Mouse (Mus musculus): Measurements from ENCODE around the gene Nectin2. TPM values are rescaled to one million over a fixed set of nuclear protein-coding genes. Genes with fewer than 3 reads are reported as not detected.

The Nectin2 gene
- polyA plus RNA-seq, 1 experiment from 2014 or later, result 138 TPM

- Histone ChIP-seq H3K27ac (peak overlapping the region; percentile 87), H3K9ac (peak overlapping the region; percentile 77), H3K4me2 (peak overlapping the region; percentile 88), H3K4me3 (replicated peaks) (peak overlapping the region; percentile 74), H3K9me3 (replicated peaks) (no peaks in the 10 kb centered on the region), H3K4me1 (peaks cover 62% of the 10 kb centered on the region), H3K27me3 (no peaks in the 10 kb centered on the region), H3K36me3 (peaks cover 12% of the 10 kb centered on the region)
- WGBS, result under 1% methylated on average over 32 of the region's 32 CpGs
- no peak; the same call in 1 of the 2 replicates for ATAC-seq (replicated peaks; ENCODE audit: low FRiP score)
Observed at GRCm38 (mm10) chr7:19748219-19749195, 1.8 kb downstream of the Nectin2 start.

- no peak for ATAC-seq (replicated peaks; ENCODE audit: low FRiP score)
- 5% methylated on average over 25 of the region's 25 CpGs for WGBS
- Histone ChIP-seq H3K4me2 (peak overlapping the region; percentile 88), H3K4me1 (peaks cover 68% of the 10 kb centered on the region), H3K9ac (peak overlapping the region; percentile 77), H3K36me3 (peaks cover 19% of the 10 kb centered on the region), H3K27ac (peak overlapping the region; percentile 87), H3K9me3 (replicated peaks) (no peaks in the 10 kb centered on the region), H3K4me3 (replicated peaks) (peak overlapping the region; percentile 74), H3K27me3 (no peaks in the 10 kb centered on the region)
Observed at GRCm38 (mm10) chr7:19747420-19748218, 2.7 kb downstream of the Nectin2 start.

GRCm38 (mm10) chr7:19746426-19747201 is 3.7 kb downstream of the Nectin2 start:
- Histone ChIP-seq H3K4me1 (peaks cover 78% of the 10 kb centered on the region), H3K27me3 (no peaks in the 10 kb centered on the region), H3K27ac (peak overlapping the region; percentile 87), H3K9me3 (replicated peaks) (no peaks in the 10 kb centered on the region), H3K9ac (peak overlapping the region; percentile 77; the same call in 1 of the 2 replicates), H3K4me3 (replicated peaks) (peak overlapping the region; percentile 74), H3K36me3 (peaks cover 27% of the 10 kb centered on the region), H3K4me2 (peak overlapping the region; percentile 88)
- ATAC-seq (replicated peaks; ENCODE audit: low FRiP score), result no peak
- 22% methylated on average over 6 of the region's 6 CpGs for WGBS

- Histone ChIP-seq H3K27ac (peak overlapping the region; percentile 83; the same call in 1 of the 2 replicates), H3K4me1 (peaks cover 82% of the 10 kb centered on the region), H3K4me3 (replicated peaks) (no peak overlapping the region), H3K27me3 (no peaks in the 10 kb centered on the region), H3K9ac (no peak overlapping the region), H3K4me2 (peak overlapping the region; percentile 88), H3K36me3 (peaks cover 33% of the 10 kb centered on the region), H3K9me3 (replicated peaks) (no peaks in the 10 kb centered on the region)
- 65% methylated on average over 8 of the region's 10 CpGs for WGBS
- no peak for ATAC-seq (replicated peaks; ENCODE audit: low FRiP score)
Observed at GRCm38 (mm10) chr7:19745971-19746370, 4.3 kb downstream of the Nectin2 start.

GRCm38 (mm10) chr7:19744590-19745385 is 5.5 kb downstream of the Nectin2 start:
- peak overlapping the region; percentile 83 for H3K27ac ChIP-seq
- H3K9me3 ChIP-seq (replicated peaks), result no peaks in the 10 kb centered on the region
- no peak overlapping the region for H3K9ac ChIP-seq
- H3K4me1 ChIP-seq, result peaks cover 80% of the 10 kb centered on the region
- peaks cover 45% of the 10 kb centered on the region for H3K36me3 ChIP-seq
- H3K4me3 ChIP-seq (replicated peaks), result 0 out of 2 replicates have a peak overlapping the region, but pooled peaks have one; percentile 7
- peak overlapping the region; percentile 88 for H3K4me2 ChIP-seq
- no peak for ATAC-seq (replicated peaks; ENCODE audit: low FRiP score)
- H3K27me3 ChIP-seq, result no peaks in the 10 kb centered on the region
- WGBS, result 37% methylated on average over 14 of the region's 14 CpGs

- Histone ChIP-seq H3K36me3 (peaks cover 49% of the 10 kb centered on the region), H3K9ac (no peak overlapping the region), H3K9me3 (replicated peaks) (no peaks in the 10 kb centered on the region), H3K27ac (no peak overlapping the region), H3K4me2 (no peak overlapping the region), H3K27me3 (no peaks in the 10 kb centered on the region), H3K4me1 (peaks cover 80% of the 10 kb centered on the region), H3K4me3 (replicated peaks) (no peak overlapping the region)
- 81% methylated on average over 6 of the region's 6 CpGs for WGBS
- ATAC-seq (replicated peaks; ENCODE audit: low FRiP score), result no peak
Observed at GRCm38 (mm10) chr7:19743791-19744190, 6.5 kb downstream of the Nectin2 start.

GRCm38 (mm10) chr7:19742468-19742867 is 7.8 kb downstream of the Nectin2 start:
- peaks cover 58% of the 10 kb centered on the region for H3K36me3 ChIP-seq
- WGBS, result 39% methylated on average over 5 of the region's 5 CpGs
- H3K4me1 ChIP-seq, result peaks cover 73% of the 10 kb centered on the region
- no peak overlapping the region for H3K4me3 ChIP-seq (replicated peaks)
- H3K9ac ChIP-seq, result no peak overlapping the region
- H3K27ac ChIP-seq, result peak overlapping the region; percentile 80
- no peaks in the 10 kb centered on the region for H3K27me3 ChIP-seq
- H3K4me2 ChIP-seq, result no peak overlapping the region
- H3K9me3 ChIP-seq (replicated peaks), result no peaks in the 10 kb centered on the region
- ATAC-seq (replicated peaks; ENCODE audit: low FRiP score), result no peak

- Histone ChIP-seq H3K4me2 (peak overlapping the region; percentile 16; the same call in 1 of the 2 replicates), H3K4me3 (replicated peaks) (0 out of 2 replicates have a peak overlapping the region, but pooled peaks have one; percentile 4), H3K9me3 (replicated peaks) (no peaks in the 10 kb centered on the region), H3K27ac (peak overlapping the region; percentile 80), H3K9ac (no peak overlapping the region), H3K4me1 (peaks cover 69% of the 10 kb centered on the region), H3K27me3 (no peaks in the 10 kb centered on the region), H3K36me3 (peaks cover 68% of the 10 kb centered on the region)
- ATAC-seq (replicated peaks; ENCODE audit: low FRiP score), result peak; percentile 62
- 14% methylated on average over 8 of the region's 8 CpGs for WGBS
Observed at GRCm38 (mm10) chr7:19741329-19742031, 8.8 kb downstream of the Nectin2 start.

- Histone ChIP-seq H3K4me3 (replicated peaks) (no peak overlapping the region), H3K4me2 (no peak overlapping the region), H3K36me3 (peaks cover 78% of the 10 kb centered on the region), H3K27me3 (no peaks in the 10 kb centered on the region), H3K9me3 (replicated peaks) (no peaks in the 10 kb centered on the region), H3K9ac (no peak overlapping the region), H3K4me1 (peaks cover 61% of the 10 kb centered on the region), H3K27ac (0 out of 2 replicates have a peak overlapping the region, but pooled peaks have one; percentile 80)
- 91% methylated on average over 11 of the region's 11 CpGs for WGBS
- ATAC-seq (replicated peaks; ENCODE audit: low FRiP score), result no peak
Observed at GRCm38 (mm10) chr7:19740269-19740668, 10.0 kb downstream of the Nectin2 start.

GRCm38 (mm10) chr7:19738771-19739170 is 11.5 kb downstream of the Nectin2 start:
- 89% methylated on average over 3 of the region's 3 CpGs for WGBS
- Histone ChIP-seq H3K36me3 (peaks cover 83% of the 10 kb centered on the region), H3K4me1 (peaks cover 46% of the 10 kb centered on the region), H3K9me3 (replicated peaks) (no peaks in the 10 kb centered on the region), H3K27me3 (no peaks in the 10 kb centered on the region), H3K9ac (no peak overlapping the region), H3K4me3 (replicated peaks) (no peak overlapping the region), H3K4me2 (no peak overlapping the region), H3K27ac (no peak overlapping the region)
- no peak for ATAC-seq (replicated peaks; ENCODE audit: low FRiP score)
